Mouse (Mus musculus): ENCODE results near the gene Rbms1. TPM values are rescaled to one million over a fixed set of nuclear protein-coding genes. Genes with fewer than 3 reads are reported as not detected.
"Not testable (repeated sequence)": the region's sequence is repeated elsewhere in the genome, so short reads cannot be mapped to it uniquely, and the experiment has no call there.

The Rbms1 gene
- polyA plus RNA-seq, 1 experiment from 2014 or later: 146 TPM

DNA sequence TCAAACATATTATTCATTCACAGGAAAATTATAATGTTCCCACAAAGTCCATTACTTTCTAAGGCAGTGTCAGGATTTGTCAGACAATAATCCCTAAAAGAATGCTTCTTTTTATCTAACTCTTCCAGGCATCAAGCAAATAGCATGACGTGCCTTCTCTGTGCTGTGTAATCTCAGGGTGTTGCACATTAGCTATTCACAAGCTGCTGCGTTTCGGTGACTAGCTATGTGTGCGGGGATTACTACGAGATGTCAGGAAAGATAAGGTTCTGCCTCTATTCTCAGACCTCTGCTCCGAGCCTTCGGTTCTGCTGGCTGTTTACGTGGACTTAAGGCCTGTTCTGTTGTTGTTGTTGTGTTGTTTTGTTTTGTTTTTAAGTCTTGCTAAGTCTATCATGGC lies 130.7 kb downstream of the Rbms1 start:
- Histone ChIP-seq H3K36me3 (ENCODE audit: control insufficient read depth, insufficient read depth, low read length) (no peaks in the 10 kb centered on the region), H3K4me1 (ENCODE audit: control insufficient read depth, insufficient read depth, low read length) (peaks cover 12% of the 10 kb centered on the region; the same call in 1 of the 2 replicates), H3K27ac (ENCODE audit: low read length) (no peak overlapping the region), H3K9me3 (ENCODE audit: control insufficient read depth, low read depth, low read length) (no peaks in the 10 kb centered on the region), H3K4me3 (ENCODE audit: low read depth, low read length) (no peak overlapping the region), H3K27me3 (ENCODE audit: control insufficient read depth, insufficient read depth, low read length) (no peaks in the 10 kb centered on the region), H3K4me2 (replicated peaks; ENCODE audit: low read depth, low read length) (no peak overlapping the region), H3K9ac (replicated peaks; ENCODE audit: low read depth, low read length) (no peak overlapping the region)
- no peak for ATAC-seq (ENCODE audit: insufficient number of reproducible peaks, insufficient read depth, low FRiP score, low read depth)
- 76% methylated on average over 8 of the region's 8 CpGs for WGBS

DNA sequence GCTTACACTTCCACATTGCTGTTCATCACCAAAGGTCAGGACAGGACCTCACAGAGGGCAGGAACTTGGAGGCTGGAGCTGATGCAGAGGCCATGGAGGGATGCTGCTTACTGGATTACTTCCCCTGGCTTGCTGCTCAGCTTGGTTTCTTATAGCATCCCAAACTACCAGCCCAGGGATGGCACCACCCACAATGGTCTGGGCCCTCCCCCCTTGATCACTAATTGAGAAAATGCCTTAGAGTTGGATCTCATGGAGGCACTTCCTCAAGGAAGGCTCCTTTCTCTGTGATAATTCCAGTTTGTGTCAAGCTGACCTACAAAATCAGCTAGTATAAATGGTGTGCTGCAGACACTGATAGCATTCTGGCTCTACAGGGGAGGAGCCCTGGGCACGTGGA lies 132.5 kb downstream of the Rbms1 start:
- H3K27ac ChIP-seq (ENCODE audit: low read length); H3K36me3 ChIP-seq (ENCODE audit: control insufficient read depth, insufficient read depth, low read length); H3K27me3 ChIP-seq (ENCODE audit: control insufficient read depth, insufficient read depth, low read length); ATAC-seq (ENCODE audit: insufficient number of reproducible peaks, insufficient read depth, low FRiP score, low read depth); H3K9me3 ChIP-seq (ENCODE audit: control insufficient read depth, low read depth, low read length); H3K9ac ChIP-seq (replicated peaks; ENCODE audit: low read depth, low read length); H3K4me3 ChIP-seq (ENCODE audit: low read depth, low read length); H3K4me2 ChIP-seq (replicated peaks; ENCODE audit: low read depth, low read length): not testable (repeated sequence)
- 73% methylated on average over 1 of the region's 1 CpGs for WGBS
- peaks cover 13% of the 10 kb centered on the region; the same call in 1 of the 2 replicates for H3K4me1 ChIP-seq (ENCODE audit: control insufficient read depth, insufficient read depth, low read length)

DNA sequence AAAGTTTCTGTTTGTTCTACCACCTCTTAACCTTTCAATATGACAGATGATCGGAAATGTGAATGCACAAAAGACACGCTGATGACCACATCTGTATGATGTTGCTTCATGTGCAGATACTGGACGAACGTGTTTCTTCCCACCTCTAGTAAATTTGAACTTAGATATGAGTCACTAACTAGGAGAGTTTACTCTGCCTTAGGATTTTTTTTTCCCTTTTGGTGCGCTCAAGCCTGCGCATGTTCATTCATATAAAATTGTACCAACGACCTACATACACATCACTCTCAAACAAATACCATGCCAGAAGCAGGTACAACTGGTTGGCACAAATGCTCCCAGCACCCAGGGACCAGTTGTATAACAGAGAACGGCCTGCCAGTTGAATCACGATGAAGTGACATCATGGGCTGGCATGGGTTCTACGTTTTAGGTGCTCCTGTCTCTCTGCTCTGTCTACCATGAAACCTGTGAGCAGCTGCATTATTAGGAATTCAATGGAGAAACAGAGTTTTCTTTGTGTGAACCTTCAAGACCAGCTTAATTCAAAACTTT lies 134.0 kb downstream of the Rbms1 start:
- H3K4me1 ChIP-seq (ENCODE audit: control insufficient read depth, insufficient read depth, low read length): peaks cover 13% of the 10 kb centered on the region; the same call in 1 of the 2 replicates
- H3K4me2 ChIP-seq (replicated peaks; ENCODE audit: low read depth, low read length): no peak overlapping the region
- no peaks in the 10 kb centered on the region for H3K9me3 ChIP-seq (ENCODE audit: control insufficient read depth, low read depth, low read length)
- H3K27ac ChIP-seq (ENCODE audit: low read length): no peak overlapping the region
- H3K4me3 ChIP-seq (ENCODE audit: low read depth, low read length): no peak overlapping the region
- WGBS: 79% methylated on average over 10 of the region's 10 CpGs
- no peak overlapping the region for H3K9ac ChIP-seq (replicated peaks; ENCODE audit: low read depth, low read length)
- H3K36me3 ChIP-seq (ENCODE audit: control insufficient read depth, insufficient read depth, low read length): no peaks in the 10 kb centered on the region
- no peaks in the 10 kb centered on the region for H3K27me3 ChIP-seq (ENCODE audit: control insufficient read depth, insufficient read depth, low read length)
- ATAC-seq (ENCODE audit: insufficient number of reproducible peaks, insufficient read depth, low FRiP score, low read depth): no peak

DNA sequence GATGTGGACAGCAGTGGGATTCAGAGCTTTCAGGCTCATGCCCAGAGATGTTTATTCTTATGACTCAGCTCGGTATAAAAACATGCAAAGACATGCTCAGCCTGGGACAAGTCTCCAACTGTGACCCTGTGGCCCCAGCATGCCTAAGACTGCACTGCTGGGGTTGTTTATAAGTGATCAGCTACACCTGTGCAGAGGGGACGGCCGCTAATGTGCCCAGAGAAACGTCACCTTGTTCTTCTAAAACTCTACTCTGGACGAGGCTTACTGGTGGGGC lies 135.9 kb downstream of the Rbms1 start:
- H3K4me3 ChIP-seq (ENCODE audit: low read depth, low read length): no peak overlapping the region
- H3K27ac ChIP-seq (ENCODE audit: low read length): peak overlapping the region; percentile 10; the same call in 1 of the 2 replicates
- no peaks in the 10 kb centered on the region for H3K36me3 ChIP-seq (ENCODE audit: control insufficient read depth, insufficient read depth, low read length)
- no peaks in the 10 kb centered on the region for H3K27me3 ChIP-seq (ENCODE audit: control insufficient read depth, insufficient read depth, low read length)
- no peak overlapping the region for H3K9ac ChIP-seq (replicated peaks; ENCODE audit: low read depth, low read length)
- H3K9me3 ChIP-seq (ENCODE audit: control insufficient read depth, low read depth, low read length): no peaks in the 10 kb centered on the region
- H3K4me1 ChIP-seq (ENCODE audit: control insufficient read depth, insufficient read depth, low read length): peaks cover 8% of the 10 kb centered on the region; the same call in 1 of the 2 replicates
- H3K4me2 ChIP-seq (replicated peaks; ENCODE audit: low read depth, low read length): no peak overlapping the region
- WGBS: 36% methylated on average over 5 of the region's 5 CpGs
- no peak for ATAC-seq (ENCODE audit: insufficient number of reproducible peaks, insufficient read depth, low FRiP score, low read depth)

DNA sequence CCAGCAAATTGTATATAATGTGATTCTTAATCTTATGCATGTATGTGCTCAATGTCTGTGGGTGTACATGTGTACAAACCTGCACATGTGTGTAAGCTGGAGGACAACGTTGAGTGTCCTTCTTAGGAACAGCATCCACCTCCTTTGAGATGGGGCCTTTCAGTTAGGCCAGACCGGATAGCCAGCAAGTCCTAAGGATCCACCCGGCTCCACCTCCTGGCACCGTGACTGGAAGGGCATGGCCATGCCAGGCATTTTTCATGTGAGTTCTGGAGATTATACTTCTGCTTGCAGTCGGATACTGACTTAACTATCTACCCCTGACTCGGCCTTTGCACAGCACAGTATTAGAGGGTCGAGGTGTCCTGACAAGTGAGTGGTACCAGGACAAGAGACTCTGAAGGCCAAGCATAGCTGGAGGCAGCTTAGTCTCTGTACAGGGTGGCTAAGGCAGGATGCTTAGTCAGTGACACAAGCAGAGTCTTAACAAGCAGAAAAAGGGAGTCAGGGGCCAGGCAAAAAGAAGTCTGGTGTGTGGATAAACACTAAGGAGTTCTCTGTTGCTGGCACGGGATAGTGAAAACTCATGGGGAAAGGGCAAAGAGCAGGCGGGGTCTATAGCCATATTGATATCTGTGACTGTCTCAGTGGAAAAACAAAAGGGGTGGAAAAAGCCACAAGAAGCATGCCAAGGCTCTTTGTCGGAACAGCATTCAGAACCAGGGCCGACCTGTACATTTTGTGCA lies 136.4 kb downstream of the Rbms1 start:
- Histone ChIP-seq H3K36me3 (ENCODE audit: control insufficient read depth, insufficient read depth, low read length) (no peaks in the 10 kb centered on the region), H3K4me3 (ENCODE audit: low read depth, low read length) (no peak overlapping the region), H3K27me3 (ENCODE audit: control insufficient read depth, insufficient read depth, low read length) (no peaks in the 10 kb centered on the region), H3K9ac (replicated peaks; ENCODE audit: low read depth, low read length) (no peak overlapping the region), H3K9me3 (ENCODE audit: control insufficient read depth, low read depth, low read length) (no peaks in the 10 kb centered on the region), H3K4me1 (ENCODE audit: control insufficient read depth, insufficient read depth, low read length) (peaks cover 8% of the 10 kb centered on the region; the same call in 1 of the 2 replicates), H3K27ac (ENCODE audit: low read length) (no peak overlapping the region), H3K4me2 (replicated peaks; ENCODE audit: low read depth, low read length) (no peak overlapping the region)
- ATAC-seq (ENCODE audit: insufficient number of reproducible peaks, insufficient read depth, low FRiP score, low read depth): no peak
- WGBS: 75% methylated on average over 11 of the region's 11 CpGs

DNA sequence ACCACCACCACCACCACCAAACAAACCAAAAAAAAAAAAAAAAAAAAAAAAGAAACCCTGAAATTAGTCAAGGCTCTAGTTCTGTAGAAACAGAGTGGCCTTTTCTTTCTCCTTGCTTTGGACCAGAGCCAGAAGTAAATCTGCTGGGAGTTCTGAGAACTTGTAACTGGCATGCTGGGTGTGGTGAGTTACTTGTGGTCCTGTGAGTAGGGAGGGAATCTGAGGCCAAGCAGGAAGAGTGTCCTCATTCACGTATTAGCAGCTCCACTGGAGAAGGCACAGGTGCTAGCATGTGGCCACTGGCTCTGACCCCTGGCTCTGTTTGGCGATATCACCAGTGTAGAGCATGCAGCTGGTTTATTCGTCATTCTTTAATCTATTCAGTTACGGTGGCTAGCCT lies 137.3 kb downstream of the Rbms1 start:
- no peak for ATAC-seq (ENCODE audit: insufficient number of reproducible peaks, insufficient read depth, low FRiP score, low read depth)
- WGBS: 52% methylated on average over 4 of the region's 4 CpGs

DNA sequence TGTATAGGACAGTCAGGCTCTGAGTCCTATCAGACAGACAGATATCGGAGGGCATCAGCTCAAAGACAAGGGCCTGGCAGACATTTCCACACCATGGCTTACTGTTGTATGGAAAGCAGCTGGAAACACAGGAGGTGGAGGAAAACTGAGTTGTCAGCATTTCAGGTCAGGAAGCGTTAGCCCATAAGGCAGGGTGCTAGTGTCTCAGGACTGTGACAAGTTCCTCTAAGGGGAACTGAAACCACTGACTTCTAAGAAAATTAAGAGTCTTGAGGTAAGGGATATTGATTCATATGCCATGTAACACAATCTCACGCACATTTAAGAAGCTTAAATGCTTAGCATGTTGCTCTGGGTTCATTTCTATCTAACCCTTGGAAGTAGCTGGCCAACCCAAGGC lies 141.4 kb downstream of the Rbms1 start:
- no peaks in the 10 kb centered on the region for H3K36me3 ChIP-seq (ENCODE audit: control insufficient read depth, insufficient read depth, low read length)
- H3K27ac ChIP-seq (ENCODE audit: low read length): no peak overlapping the region
- no peak for ATAC-seq (ENCODE audit: insufficient number of reproducible peaks, insufficient read depth, low FRiP score, low read depth)
- 90% methylated on average over 3 of the region's 3 CpGs for WGBS
- no peak overlapping the region for H3K4me2 ChIP-seq (replicated peaks; ENCODE audit: low read depth, low read length)
- H3K9ac ChIP-seq (replicated peaks; ENCODE audit: low read depth, low read length): no peak overlapping the region
- no peaks in the 10 kb centered on the region for H3K27me3 ChIP-seq (ENCODE audit: control insufficient read depth, insufficient read depth, low read length)
- H3K4me3 ChIP-seq (ENCODE audit: low read depth, low read length): no peak overlapping the region
- H3K9me3 ChIP-seq (ENCODE audit: control insufficient read depth, low read depth, low read length): no peaks in the 10 kb centered on the region
- H3K4me1 ChIP-seq (ENCODE audit: control insufficient read depth, insufficient read depth, low read length): no peaks in the 10 kb centered on the region

More for the DNA sequence above, 137.3 kb downstream of the Rbms1 start:
- H3K4me1 ChIP-seq (ENCODE audit: control insufficient read depth, insufficient read depth, low read length): peaks cover 8% of the 10 kb centered on the region; the same call in 1 of the 2 replicates
- no peak overlapping the region for H3K27ac ChIP-seq (ENCODE audit: low read length)
- H3K4me2 ChIP-seq (replicated peaks; ENCODE audit: low read depth, low read length): no peak overlapping the region
- H3K9ac ChIP-seq (replicated peaks; ENCODE audit: low read depth, low read length): no peak overlapping the region
- H3K36me3 ChIP-seq (ENCODE audit: control insufficient read depth, insufficient read depth, low read length): no peaks in the 10 kb centered on the region
- H3K27me3 ChIP-seq (ENCODE audit: control insufficient read depth, insufficient read depth, low read length): no peaks in the 10 kb centered on the region
- no peak overlapping the region for H3K4me3 ChIP-seq (ENCODE audit: low read depth, low read length)
- no peaks in the 10 kb centered on the region for H3K9me3 ChIP-seq (ENCODE audit: control insufficient read depth, low read depth, low read length)

DNA sequence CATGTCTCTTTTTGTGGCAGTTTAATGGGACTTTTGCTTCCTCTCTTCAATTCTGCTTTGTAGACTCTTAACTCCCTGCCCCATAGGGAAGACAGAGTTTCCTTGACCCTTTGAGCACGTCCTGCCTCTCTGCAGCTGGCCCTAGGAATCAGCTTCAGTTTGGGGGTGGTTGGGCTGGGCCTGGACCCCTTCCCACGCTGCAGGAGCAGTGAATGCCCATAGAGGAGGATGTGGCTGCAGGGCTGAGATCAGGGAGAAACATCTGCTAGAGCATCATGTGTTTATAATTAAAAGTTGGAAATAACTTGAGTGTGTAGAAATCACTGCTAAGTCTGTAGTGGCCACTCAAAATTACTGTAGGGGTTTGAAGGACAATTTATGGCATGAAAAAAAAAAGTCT lies 144.4 kb downstream of the Rbms1 start:
- Histone ChIP-seq H3K4me2 (replicated peaks; ENCODE audit: low read depth, low read length) (no peak overlapping the region), H3K9me3 (ENCODE audit: control insufficient read depth, low read depth, low read length) (no peaks in the 10 kb centered on the region), H3K36me3 (ENCODE audit: control insufficient read depth, insufficient read depth, low read length) (no peaks in the 10 kb centered on the region), H3K4me3 (ENCODE audit: low read depth, low read length) (no peak overlapping the region), H3K4me1 (ENCODE audit: control insufficient read depth, insufficient read depth, low read length) (no peaks in the 10 kb centered on the region), H3K27ac (ENCODE audit: low read length) (no peak overlapping the region), H3K9ac (replicated peaks; ENCODE audit: low read depth, low read length) (no peak overlapping the region), H3K27me3 (ENCODE audit: control insufficient read depth, insufficient read depth, low read length) (no peaks in the 10 kb centered on the region)
- no peak for ATAC-seq (ENCODE audit: insufficient number of reproducible peaks, insufficient read depth, low FRiP score, low read depth)
- WGBS: 41% methylated on average over 2 of the region's 2 CpGs

DNA sequence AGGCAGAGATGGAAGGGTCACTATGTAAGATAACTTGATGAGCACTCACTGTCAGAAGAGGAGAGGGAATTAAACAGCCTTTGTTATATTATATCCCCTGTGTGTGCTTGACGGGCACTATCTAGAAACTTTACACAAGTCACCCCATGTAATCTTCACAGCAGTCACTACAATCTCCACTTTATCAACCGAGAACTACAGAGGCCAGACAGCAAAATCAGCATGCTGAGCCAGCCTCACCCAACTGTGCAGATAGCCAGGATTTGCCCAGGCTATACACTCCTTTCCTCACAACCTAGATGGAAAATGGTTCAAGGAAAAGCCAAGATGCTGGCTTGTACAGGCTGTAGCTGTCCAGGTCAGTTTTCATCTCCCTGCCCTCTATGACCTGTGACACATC lies 146.7 kb downstream of the Rbms1 start:
- H3K27me3 ChIP-seq (ENCODE audit: control insufficient read depth, insufficient read depth, low read length): no peaks in the 10 kb centered on the region
- WGBS: 78% methylated on average over 2 of the region's 2 CpGs
- ATAC-seq (ENCODE audit: insufficient number of reproducible peaks, insufficient read depth, low FRiP score, low read depth): no peak
- no peaks in the 10 kb centered on the region for H3K36me3 ChIP-seq (ENCODE audit: control insufficient read depth, insufficient read depth, low read length)
- no peak overlapping the region for H3K4me2 ChIP-seq (replicated peaks; ENCODE audit: low read depth, low read length)
- H3K9ac ChIP-seq (replicated peaks; ENCODE audit: low read depth, low read length): no peak overlapping the region
- H3K9me3 ChIP-seq (ENCODE audit: control insufficient read depth, low read depth, low read length): no peaks in the 10 kb centered on the region
- no peak overlapping the region for H3K27ac ChIP-seq (ENCODE audit: low read length)
- no peak overlapping the region for H3K4me3 ChIP-seq (ENCODE audit: low read depth, low read length)
- no peaks in the 10 kb centered on the region for H3K4me1 ChIP-seq (ENCODE audit: control insufficient read depth, insufficient read depth, low read length)

All from stomach, embryonic 14.5 days (tissue).